Mouse (Mus musculus) layer of hippocampus, postnatal 10 days (tissue): Measurements from ENCODE around the gene B9d2. TPM values are rescaled to one million over a fixed set of nuclear protein-coding genes. Genes with fewer than 3 reads are reported as not detected.

ENCODE experiments used
- DNase-seq, 2 experiments: peaks; one replicate each; pipeline ENCODE4 v3.0.0; 2021; ENCODE audit warnings: low spot score in 2 of 2
- long read RNA-seq: library from polyadenylated mRNA; stranded (forward); transcript quantifications from one replicate; pipeline ENCODE4 v2.0.0, GENCODE M21; 2023
- total RNA-seq, 2 experiments: library from RNA; stranded (reverse); gene quantifications; 2 replicates each; pipeline ENCODE4 v1.2.3; 2021

Gene B9d2
- 10 to 100 TPM; 26.6 to 29.8 TPM for total RNA-seq
- long read RNA-seq, transcript B9d2-203 (4 exons, 995 nt): major isoform, 36 of 39 reads
- long read RNA-seq, partial matches to known transcripts: 0 of 39 reads
- long read RNA-seq, other reads (novel, unspliced or antisense): 3 of 39 reads

DNA sequence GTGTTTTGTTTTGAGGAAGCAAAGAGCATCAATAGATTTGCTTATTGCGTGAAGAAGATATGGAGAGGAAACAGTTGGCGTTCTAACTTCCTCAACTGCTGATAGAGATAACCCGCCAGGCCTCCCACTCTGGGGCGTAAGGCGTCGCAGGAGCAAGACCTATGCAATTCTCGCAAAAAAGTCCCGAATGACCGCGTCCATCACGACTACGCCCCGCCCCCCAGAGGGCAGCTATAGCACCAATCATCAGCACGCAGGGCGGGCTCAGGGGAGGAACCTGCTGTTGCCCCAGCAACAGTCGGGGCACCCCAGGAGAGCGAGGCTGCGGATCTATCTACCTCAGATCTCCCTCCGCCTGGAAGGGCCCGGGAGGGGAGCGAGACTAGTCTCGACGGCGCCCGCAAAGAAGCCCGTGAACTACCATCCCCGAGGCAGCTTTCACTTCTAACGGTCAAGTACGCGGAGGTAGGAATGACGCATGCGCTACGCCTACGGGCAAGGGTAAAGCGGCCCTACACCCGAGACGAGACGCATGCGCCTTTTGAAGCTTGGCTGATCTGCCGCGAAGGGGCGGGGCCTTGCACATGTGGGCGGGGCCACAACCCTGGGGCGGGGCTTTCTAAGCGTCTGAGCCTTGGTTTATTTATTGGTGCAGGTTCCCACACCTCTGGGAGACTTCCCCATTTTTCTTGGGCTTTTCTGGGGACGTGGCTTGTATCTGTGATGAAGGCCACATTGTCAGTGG is at the start of gene B9d2:
B9d2 (plus strand) TSS at position 267 of the 745 bp plus-strand sequence.
- peak; percentile 95 to 97 for DNase-seq

DNA sequence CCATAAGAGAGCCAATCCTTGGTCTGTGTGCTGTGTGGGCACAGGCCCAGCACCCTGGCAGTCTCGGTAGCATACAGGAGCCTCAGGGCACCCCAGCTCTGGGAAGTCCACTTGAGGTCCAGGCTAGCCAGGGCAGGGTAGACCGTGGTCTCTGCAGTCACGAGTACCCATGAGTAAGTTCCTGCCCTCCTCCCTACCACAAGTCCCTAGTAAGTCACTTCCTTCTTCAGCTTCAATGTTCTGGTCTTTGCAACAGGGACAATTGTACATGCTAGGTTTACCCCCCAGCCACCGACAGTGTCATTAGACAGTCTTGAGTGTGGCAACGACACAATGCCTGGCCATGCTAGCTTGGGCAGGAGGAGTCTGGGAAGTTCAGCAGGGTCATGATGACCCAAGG is 47.9 kb upstream of the B9d2 start:
- DNase-seq: no peak

DNA sequence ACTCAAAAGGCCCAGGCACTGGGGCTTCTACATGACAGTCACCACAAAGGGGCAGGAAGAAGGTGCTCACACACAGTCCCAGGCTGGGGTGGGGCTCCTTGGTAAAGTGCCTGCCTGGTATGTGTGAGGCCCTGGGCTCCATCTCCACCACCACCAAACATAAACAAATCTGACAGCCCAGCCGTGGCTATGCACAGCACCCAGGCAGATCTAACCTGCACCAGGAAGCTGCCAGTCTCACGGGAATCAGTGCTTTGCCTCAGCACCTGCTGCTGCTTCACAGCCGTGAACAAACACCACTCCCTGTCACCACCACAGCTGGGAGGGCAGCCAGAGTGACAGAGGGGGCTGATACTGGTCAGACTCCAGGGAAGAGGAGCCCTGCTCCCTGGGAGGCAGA is 44.2 kb upstream of the B9d2 start:
- no peak for DNase-seq

DNA sequence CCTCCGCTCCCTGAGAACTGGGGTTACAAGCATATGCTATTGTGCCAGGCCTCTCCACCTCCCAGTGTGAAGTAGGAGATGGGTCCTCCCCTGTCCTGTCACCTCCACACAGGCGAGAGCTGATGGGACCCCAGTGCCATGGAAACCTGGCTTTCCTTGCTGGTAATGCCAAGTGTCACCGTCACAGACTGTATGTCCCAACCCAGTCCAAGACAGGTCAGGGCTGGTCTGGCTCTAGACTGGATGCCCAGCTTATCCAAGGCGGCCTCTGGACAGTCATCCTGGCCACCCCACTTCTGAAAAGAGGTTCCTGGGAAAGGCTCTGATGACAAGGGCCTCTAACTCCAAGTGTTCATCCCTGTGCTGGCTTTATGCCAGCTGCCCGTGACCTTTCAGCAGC is 43.5 kb upstream of the B9d2 start:
- no peak for DNase-seq

DNA sequence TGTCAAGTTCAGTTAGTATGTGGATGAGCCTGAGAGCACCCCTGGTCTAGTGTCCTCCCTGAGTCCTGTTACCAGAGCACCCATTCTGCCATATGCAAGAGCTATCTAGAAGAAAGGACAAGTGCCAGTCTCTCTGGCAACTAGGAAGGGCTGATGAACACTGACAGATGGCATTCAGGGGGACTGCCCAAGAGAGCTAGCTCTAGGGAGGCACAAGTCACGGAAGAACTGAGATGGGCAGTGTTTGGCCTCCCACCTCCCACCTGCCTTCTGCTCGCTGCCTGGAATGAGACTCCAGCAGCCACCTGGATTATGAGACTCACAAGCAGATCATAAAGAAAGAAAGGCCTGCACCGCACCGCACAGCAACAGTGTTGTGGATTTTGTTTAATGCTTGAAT is 40.8 kb upstream of the B9d2 start:
- DNase-seq: no peak

DNA sequence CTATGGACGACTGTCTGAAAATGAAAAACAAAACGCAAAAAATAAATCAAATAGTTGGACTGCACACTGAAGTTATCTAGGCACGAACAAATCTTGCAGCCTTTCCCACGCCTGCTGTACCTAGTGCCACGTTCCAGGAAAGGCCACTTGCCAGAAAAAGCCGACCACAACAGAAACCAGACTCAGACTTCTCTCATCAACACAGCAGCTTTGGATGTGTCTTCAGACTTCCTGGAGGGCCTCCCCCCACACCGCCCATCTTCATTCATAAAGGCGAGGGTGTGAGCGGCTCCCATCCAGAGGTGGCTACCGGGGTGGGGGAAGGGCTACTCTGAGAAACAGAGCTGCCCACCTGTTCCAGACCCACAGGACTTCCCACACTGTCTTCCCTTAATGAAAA is 36.4 kb upstream of the B9d2 start:
- DNase-seq: no peak

DNA sequence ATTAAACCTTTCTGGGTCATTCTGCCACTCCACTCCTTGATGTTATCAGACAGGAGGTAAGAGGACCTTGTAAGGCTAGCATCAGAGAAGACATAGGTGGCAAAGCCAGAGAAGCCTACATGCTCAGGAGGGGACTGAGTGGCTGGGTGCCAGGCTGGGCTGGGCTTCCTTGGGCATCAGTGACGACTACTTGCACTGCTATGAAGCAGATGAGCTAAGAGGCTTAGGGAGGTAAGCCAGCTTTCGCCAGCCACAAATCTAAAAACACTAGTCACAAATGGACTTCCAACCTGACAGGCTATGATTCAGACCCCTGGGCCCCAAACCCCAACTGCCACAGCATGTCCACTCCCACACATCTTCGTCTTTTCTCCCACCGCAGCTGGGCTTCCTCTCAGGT is 35.9 kb upstream of the B9d2 start:
- DNase-seq: no peak

DNA sequence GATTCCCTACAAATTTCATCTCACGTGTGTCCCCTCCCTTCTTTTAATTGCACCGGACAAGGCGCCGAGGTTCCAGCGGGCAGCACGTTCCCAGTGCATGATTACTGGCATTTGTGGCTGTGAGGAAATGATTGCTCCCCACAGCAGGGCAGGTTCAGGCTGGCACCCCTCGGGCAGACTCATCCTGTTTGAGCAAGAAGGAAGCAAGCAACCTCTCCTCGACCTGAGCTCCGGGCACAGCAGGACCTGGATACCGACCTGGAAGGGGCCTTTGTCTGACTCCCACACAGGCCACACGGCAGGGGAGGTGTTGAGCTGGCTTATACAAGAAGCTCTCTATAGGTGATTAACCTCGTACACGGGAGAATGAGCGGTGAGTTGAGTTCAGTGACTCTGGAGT is 35.5 kb upstream of the B9d2 start:
- no peak for DNase-seq

DNA sequence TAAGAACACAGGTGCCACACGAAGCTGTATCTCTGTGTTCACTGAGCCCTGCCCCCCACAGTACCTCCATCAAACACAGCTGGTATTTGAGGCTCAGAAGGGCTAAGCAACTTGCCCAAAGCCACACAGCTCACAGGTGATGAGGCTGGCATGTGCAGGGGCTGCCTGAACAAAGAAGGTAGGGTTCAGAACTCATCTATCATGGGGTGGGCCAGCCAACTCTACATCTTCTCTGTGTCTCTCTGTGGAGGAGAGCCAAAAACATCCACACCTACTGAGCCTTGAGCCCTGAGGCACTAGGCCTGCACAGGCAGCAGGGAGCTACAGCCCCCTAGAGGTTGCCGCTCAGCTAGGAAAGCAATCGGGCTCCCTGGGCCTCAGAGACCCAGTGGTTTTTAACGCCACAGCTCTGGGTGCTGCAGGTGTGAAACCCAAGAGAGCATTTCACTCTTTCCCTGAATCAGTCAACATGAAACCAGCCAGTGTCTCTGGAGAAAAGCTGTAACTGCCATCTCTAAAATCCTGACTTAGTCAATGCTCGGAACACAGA is 32.9 kb upstream of the B9d2 start:
- DNase-seq: no peak

DNA sequence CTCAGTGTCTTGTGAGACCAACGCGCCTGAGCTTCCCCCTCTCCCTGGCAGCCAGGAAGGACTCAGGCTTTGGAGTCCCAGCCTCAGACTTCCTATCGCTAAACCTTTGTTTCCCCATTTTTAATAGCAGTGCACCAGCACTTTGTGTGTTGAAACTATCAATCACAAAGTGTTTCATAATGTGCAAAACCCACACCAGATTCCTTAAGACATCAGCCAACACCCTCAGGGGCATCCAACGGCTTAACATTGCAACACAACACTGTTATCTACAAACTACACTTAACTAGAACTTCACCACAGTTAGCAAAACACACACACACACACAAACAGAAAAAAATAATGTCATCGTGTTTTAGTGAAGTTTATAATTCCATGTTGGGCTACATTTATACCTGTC is 30.7 kb upstream of the B9d2 start:
- DNase-seq: no peak

DNA sequence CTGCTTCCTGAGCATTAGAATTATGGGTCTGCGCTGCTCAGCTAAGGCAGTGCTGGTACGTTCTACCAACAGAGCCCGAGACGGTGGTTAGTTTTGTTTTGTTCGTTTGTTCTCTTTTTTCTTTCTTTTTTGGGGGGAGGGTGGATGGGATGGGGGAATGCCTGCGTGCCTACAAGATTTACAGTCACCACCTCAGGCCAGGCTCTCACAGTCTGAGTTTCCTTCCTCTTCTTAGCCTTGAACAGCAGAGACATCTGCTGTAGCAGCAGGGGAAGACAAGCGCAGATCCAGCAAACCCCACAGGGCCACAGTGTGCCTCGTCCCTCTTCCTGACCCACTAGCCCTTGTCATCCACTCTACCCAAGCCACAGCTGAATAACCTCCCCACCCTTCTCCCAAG is 29.3 kb upstream of the B9d2 start:
- no peak for DNase-seq

DNA sequence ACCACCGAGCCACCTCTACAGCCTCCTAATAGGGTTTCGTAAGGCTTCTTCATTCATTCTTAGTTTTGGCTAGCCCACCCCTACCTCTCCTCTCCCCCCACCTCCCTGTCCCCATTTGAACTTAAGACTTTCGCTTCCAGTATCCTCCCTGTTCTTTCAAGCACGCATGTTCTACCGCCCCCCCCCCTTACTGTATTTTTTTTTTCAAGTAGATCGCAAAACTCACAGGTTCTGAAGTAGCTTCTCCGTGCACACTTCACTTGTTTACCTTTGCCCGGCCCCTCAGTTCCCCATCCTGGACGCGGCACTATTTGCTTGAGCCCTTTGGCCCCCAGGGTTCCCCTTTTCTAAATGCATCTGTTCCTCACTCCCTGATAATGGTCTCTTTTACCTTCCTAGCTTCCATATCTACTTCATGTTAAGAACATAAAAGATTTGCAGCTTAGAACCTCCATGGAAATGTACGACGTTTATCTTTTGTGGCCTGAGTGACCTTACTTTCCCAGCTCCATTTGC is 28.3 kb upstream of the B9d2 start:
- DNase-seq: no peak

DNA sequence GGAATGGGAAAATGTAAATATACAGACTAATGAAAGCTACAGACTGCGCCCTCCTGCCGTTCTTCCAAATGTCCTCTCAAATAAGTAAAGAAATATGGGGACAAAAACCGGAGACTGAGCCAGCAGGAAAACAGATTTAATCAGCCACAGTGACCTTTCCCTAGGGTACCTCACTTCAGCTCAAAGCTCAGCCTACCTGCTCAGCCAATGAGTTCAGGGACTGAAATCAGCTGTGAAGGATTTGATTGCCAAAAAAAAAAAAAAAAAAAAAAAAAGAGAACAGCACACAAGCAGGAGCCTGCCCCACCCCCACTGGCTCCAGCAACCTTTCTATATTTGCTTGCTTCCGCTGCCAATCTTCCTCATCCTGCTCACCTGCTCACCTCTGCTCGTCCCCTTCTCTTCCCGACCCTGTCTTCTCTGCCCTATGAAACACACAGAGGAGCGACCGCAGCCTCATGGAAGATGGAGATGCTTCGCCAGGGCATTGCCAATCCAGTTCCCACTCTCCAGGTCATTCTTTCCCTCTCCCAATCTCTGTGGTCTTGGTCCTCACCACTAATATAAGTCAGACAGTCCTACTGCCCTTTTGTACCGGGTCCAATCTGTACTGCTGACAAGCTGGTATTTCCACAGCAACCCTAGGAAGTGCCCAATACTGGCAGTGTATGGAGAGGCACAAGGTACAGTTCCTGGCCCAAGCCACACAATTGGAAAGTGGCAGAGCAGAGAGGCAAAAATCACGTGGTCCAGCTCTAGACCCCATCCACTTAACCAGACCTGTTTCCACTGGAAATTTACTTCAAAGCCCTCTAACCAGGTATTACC is 24.8 kb upstream of the B9d2 start:
- DNase-seq: no peak

DNA sequence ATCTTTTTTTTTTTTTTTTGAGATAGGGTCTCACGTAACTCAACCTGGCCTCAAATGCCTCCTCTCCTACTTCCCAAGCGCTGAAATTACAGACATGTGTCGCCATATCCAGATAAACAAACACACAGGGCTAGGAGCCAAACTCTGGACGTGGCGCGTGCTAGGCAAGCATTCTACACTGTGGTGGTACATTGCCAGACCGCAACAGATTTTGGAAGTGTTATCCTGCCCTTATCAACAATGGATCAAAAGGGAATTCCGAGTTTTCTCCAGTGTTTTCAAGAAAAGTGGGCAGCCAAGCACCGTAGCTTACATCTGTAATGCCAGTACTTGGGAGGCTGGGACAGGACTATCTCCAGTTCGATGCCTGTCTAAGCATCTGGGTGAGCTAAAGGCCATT is 22.8 kb upstream of the B9d2 start:
- no peak for DNase-seq

DNA sequence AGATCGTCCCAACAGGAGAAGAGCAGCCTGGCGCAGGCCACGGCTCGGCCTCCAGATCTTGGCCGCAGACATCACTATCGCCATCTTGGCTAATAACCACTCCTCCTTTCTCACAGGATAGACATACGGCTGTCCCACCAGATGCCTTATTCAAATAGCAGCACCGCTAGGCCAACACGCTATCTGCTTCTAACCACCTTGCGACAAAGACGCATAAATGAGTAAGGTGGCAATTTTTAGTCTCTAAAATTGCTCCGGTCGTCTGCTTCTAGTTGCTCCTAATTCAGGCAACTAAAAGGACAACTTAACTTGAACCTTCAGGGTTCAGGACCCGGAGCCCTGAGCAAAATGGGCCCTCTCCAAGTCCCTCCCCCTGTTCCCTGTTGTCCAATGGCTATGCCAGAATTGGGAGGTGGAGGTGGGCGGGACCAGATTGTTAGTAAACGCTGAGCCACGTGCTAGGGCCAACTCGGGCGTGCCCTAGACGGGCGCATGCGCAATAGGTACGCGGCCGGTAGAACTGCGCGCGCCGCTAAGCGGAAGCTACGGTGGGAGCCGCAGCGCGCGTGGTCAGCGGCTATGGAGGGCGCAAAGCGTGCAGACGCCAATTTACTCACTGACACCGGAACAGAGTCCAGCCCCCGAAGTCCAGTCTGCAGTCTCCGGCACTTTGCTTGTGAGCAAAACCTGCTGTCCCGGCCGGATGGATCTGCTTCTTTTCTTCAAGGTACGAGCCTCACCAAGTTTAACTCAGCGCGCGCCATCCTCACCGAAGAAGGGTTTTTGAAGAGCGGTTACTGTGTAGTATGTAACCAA is 21.7 kb upstream of the B9d2 start, which contains the start of the genes Bckdha and Exosc5:
Bckdha (minus strand) TSS at position 325 of the 816 bp plus-strand sequence.
Exosc5 (plus strand) TSS at position 508 of the 816 bp plus-strand sequence.
- peak; percentile 98 to 99 for DNase-seq

DNA sequence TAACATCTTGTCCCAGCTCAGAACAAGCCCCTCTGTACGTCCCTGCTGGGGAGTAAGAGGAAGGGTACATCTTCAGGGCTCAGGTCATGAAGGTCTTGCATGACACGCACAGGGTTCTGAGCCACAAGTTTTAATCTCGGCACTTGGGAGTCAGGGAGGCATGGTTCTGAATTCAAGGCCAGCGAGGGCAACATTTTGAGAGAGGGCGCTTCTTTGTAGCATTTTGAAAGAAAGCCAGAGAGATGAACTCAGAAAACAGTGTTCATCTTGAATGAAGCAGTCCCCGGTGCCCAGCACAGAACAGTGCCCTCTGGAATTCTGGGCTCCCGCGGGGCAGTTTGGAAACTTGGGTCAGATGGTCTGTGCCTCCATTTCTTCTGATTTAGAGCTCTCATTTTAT is 14.2 kb upstream of the B9d2 start:
- DNase-seq: no peak

DNA sequence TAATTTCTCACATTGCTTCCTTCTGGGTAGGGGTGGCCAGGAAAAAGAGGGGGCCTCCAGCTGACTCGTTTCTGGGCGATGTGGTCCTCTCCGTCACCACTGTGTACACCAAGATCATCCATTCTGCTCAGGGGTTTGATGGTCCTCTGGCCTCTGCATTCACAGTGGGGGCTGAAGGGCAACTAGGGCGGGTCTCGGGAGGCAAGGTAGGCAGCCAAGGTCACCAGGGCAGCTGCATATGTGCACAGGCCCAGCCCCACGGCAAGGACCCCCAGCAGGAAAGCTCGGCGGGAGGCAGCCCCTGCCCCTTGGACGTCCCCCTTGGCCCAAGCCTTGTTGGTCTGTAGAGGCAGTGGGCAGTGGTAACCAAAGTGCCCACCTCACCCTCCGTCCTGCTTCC is 11.4 kb upstream of the B9d2 start:
- no peak for DNase-seq

DNA sequence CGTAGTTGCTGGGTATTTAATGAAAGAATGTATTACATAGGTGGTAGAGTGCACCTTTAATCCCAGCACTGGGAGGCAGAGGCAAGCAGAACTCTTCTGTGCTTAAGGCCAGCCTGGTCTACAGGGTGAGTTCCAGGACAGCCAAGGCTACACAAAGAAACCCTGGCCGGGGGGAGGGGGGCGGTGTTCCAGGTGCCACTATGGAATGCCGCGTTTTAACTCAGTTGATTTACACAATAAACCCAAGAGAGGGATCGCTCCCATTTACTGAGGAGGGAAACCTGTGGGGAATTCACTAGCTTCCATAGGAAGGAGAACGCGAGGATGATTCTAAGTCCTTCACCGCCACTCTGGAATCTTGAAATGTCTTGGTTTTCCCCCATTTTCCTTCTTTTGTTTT is 10.9 kb upstream of the B9d2 start:
- DNase-seq: no peak

DNA sequence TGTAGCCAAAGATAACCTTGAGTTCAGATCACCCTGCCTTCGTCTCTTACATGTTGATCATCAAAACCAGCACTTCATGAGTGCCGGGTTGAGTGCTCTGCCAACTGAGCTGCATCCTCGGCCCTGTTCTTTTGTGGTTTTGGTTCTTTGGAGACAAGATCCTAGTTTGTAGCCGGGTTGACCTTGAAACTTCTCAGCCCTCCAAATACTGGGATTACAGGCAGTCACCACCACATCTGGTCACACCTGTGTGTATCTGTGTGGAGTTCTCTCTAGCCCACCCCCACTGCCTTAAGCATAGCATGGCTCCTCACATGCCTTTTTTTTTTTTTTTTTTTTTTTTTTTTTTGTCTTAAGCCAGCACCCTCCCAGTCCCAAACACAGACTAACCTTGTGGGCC is 10.5 kb upstream of the B9d2 start:
- no peak for DNase-seq

DNA sequence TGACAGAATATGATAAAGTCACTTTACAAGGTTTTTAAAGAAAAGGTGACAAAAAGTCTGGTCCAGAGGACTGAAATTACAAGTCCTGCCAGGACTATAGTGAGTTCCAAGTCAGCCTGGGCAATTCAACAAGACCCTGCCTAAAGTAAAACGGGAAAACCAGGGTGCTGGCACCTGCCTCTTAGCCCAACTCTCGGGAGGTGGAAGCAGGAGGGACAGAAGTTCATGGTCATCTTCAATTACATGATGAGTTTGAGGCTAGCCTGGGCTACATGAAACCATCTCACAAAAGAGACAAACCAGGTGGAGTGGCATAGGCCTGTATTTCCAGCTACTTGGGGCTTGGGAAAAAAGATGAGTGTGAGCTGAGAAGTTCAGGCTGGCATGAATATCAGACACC is 8.9 kb upstream of the B9d2 start:
- DNase-seq: no peak

DNA sequence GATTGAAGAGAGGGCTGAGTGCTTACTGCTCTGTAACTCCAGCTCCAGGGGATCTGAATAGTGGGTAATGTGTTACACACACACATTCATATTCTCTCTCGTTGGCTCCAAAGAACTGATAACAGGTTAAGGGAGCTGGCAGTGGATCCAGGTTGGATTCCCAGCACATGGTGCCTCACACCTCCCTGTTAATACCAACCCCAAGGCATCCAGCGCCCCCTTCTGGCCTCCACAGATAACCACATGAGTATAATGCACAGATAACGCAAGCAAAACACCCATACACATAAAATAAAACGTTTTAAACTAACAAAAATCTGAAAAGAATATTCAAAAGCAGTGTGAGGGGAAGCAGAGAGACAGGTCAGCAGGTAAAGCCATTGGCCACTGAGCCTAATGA is 8.1 kb upstream of the B9d2 start:
- DNase-seq: no peak
